Mouse (Mus musculus) neural tube, embryonic 15.5 days (tissue): ENCODE results near the gene Thrb. TPM values are rescaled to one million over a fixed set of nuclear protein-coding genes. Genes with fewer than 3 reads are reported as not detected.

Experiments
- ATAC-seq: fragments of 200-750 bp; cut with Nextera tagmentation; 2 replicates; pipeline ENCODE4 v1.8.0; 2017; ENCODE audit warnings: mild to moderate bottlenecking, moderate TSS enrichment, moderate library complexity; ENCODE audit not compliant: low FRiP score
- H3K27ac ChIP-seq: fragments of 300-500 bp; sonication (generic); replicated peaks from 2 replicates; pipeline ENCODE4 v1.5.1; 2015; ENCODE audit warnings: mild to moderate bottlenecking, inconsistent platforms
- H3K27me3 ChIP-seq: fragments of 300-500 bp; sonication (generic); replicated peaks from 2 replicates; pipeline ENCODE4 v1.6.1; 2015; ENCODE audit warnings: inconsistent platforms
- H3K36me3 ChIP-seq: fragments of 300-500 bp; sonication (generic); 2 replicates; pipeline ENCODE4 v1.6.1; 2015; ENCODE audit warnings: inconsistent platforms
- H3K4me1 ChIP-seq: fragments of 300-500 bp; sonication (generic); 2 replicates; pipeline ENCODE4 v1.6.1; 2015; ENCODE audit warnings: inconsistent platforms
- H3K4me2 ChIP-seq: fragments of 300-500 bp; sonication (generic); 2 replicates; pipeline ENCODE4 v1.6.1; 2015; ENCODE audit warnings: inconsistent platforms, mild to moderate bottlenecking, moderate library complexity
- H3K4me3 ChIP-seq: fragments of 300-500 bp; sonication (generic); replicated peaks from 2 replicates; pipeline ENCODE4 v1.5.1; 2015; ENCODE audit warnings: mild to moderate bottlenecking, inconsistent platforms
- H3K9ac ChIP-seq: fragments of 300-500 bp; sonication (generic); replicated peaks from 2 replicates; pipeline ENCODE4 v1.6.1; 2015; ENCODE audit warnings: mild to moderate bottlenecking, inconsistent platforms
- H3K9me3 ChIP-seq: fragments of 300-500 bp; sonication (generic); replicated peaks from 2 replicates; pipeline ENCODE4 v1.6.1; 2016; ENCODE audit warnings: inconsistent platforms
- WGBS: fragments of 180-500 bp; shearing (Covaris S2); methylation state at CpG from one replicate; pipeline ENCODE4 v1.1.7; 2015; ENCODE audit warnings: mixed read lengths; 5-methylcytosine and 5-hydroxymethylcytosine counted together
- polyA plus RNA-seq: library from polyadenylated mRNA; unstranded; fragments of >200 nt; fragmentation: Nextera tagmentation; extraction: Ambion mirVana; gene quantifications from 2 replicates; pipeline ENCODE4 v1.2.1, GENCODE M21; 2015

The Thrb gene
- polyA plus RNA-seq, 1 experiment from 2014 or later = 1.0 TPM

- no peak overlapping the region for H3K4me3 ChIP-seq
- H3K4me2 ChIP-seq = no peak overlapping the region
- H3K9me3 ChIP-seq = no peaks in the 10 kb centered on the region
- no peak overlapping the region for H3K27ac ChIP-seq
- H3K4me1 ChIP-seq = no peaks in the 10 kb centered on the region
- no peaks in the 10 kb centered on the region for H3K27me3 ChIP-seq
- H3K36me3 ChIP-seq = no peaks in the 10 kb centered on the region
- ATAC-seq = no peak
- H3K9ac ChIP-seq = no peak overlapping the region
- 73% methylated on average over 1 of the region's 1 CpGs for WGBS
Observed at GRCm38 (mm10) chr14:17975786-17976185, 315.7 kb downstream of the Thrb start.

DNA sequence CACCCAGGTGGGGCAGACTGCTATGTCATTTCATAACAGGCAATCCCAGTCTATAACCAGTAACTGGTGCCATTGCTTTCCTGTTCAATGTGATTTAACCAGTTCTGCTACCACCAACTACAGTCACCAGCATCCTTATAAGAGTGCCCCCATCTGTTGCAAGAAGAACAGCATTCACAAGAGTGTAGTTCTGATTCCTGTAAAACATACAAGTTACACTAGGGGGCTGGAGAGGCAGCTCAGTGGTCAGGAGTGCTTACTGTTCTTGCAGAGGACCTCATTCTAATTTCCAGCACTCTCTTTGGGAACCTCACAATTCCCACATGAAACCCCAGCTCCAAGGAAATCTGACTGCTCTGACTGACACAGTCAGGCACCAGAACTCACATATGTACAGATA lies 318.2 kb downstream of the Thrb start:
- Histone ChIP-seq H3K4me3 (no peak overlapping the region), H3K4me2 (no peak overlapping the region), H3K9me3 (no peaks in the 10 kb centered on the region), H3K27ac (no peak overlapping the region), H3K9ac (no peak overlapping the region), H3K36me3 (no peaks in the 10 kb centered on the region), H3K4me1 (no peaks in the 10 kb centered on the region), H3K27me3 (no peaks in the 10 kb centered on the region)
- ATAC-seq = no peak

DNA sequence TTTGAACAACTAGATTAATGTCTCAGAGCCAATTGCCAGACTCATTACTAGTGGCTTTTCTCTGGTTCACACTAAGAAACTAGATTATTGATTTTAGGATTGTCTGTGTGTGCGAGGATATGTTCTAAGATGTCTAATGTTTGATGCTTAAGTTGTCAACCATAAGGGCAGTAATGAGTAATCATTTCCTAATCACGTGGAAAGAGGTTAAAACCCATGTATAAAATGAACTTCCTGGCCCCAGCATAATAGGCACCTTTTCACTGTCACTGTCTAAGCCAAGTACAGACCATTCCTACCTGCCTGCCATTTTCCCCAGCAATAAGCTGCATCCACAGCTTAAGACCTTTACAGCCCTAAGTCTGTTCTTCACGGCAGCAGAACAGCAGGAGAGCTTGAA lies 321.2 kb downstream of the Thrb start:
- no peak overlapping the region for H3K4me2 ChIP-seq
- H3K27ac ChIP-seq = no peak overlapping the region
- H3K36me3 ChIP-seq = no peaks in the 10 kb centered on the region
- no peak for ATAC-seq
- 80% methylated on average over 3 of the region's 3 CpGs for WGBS
- H3K4me1 ChIP-seq = no peaks in the 10 kb centered on the region
- no peaks in the 10 kb centered on the region for H3K27me3 ChIP-seq
- H3K4me3 ChIP-seq = no peak overlapping the region
- H3K9me3 ChIP-seq = no peaks in the 10 kb centered on the region
- H3K9ac ChIP-seq = no peak overlapping the region

- WGBS = 89% methylated on average over 5 of the region's 5 CpGs
- Histone ChIP-seq H3K27ac (no peak overlapping the region), H3K9me3 (no peaks in the 10 kb centered on the region)
Observed at GRCm38 (mm10) chr14:17982017-17982416, 322.0 kb downstream of the Thrb start.

DNA sequence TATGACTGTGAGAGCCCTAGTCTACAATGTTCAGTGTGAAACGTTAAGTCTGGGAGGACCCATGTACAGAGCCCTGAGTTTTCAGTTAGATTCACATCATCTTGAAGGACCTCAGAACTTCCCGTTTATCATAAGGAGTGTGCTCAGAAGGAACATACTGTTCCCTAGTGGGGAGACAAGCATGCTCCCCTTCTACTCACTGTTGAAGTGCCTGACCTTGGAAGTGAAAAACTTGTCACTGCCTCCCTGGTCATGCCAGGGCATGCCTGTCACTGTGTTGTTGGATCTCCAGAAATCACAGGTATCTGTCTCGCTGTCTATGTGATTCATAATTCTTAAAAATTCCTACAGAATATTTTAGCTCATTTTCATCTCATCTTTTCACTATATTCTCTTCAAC lies 323.3 kb downstream of the Thrb start:
- H3K9me3 ChIP-seq = no peaks in the 10 kb centered on the region
- H3K36me3 ChIP-seq = no peaks in the 10 kb centered on the region
- 87% methylated on average over 3 of the region's 3 CpGs for WGBS
- H3K9ac ChIP-seq = no peak overlapping the region
- no peak overlapping the region for H3K4me3 ChIP-seq
- no peak for ATAC-seq
- H3K27ac ChIP-seq = no peak overlapping the region
- H3K4me2 ChIP-seq = no peak overlapping the region
- H3K4me1 ChIP-seq = no peaks in the 10 kb centered on the region
- H3K27me3 ChIP-seq = no peaks in the 10 kb centered on the region

More at GRCm38 (mm10) chr14:17982017-17982416, 322.0 kb downstream of the Thrb start:
- H3K4me3 ChIP-seq = no peak overlapping the region
- H3K9ac ChIP-seq = no peak overlapping the region
- H3K4me2 ChIP-seq = no peak overlapping the region
- ATAC-seq = no peak
- no peaks in the 10 kb centered on the region for H3K27me3 ChIP-seq
- no peaks in the 10 kb centered on the region for H3K4me1 ChIP-seq
- H3K36me3 ChIP-seq = no peaks in the 10 kb centered on the region

DNA sequence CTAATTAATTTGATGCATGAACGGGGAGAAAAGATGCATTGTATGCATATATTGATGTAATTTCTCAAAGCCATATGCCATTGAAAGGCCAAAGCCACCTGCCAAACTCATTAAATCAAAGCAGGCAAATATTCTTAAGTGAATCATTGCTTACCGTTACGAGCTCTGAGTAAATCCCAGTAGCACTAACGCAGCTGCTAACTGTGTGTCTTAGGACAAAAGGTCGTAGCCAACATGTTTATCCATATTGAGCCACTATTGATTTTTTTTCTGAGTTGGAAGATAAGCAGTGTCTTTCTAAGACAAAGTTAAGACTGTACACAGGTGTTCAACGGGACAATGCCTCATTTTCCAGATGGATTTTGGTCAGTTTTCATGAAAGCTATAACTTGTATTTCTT lies 323.8 kb downstream of the Thrb start:
- no peak overlapping the region for H3K4me2 ChIP-seq
- no peaks in the 10 kb centered on the region for H3K9me3 ChIP-seq
- no peak overlapping the region for H3K9ac ChIP-seq
- 64% methylated on average over 6 of the region's 6 CpGs for WGBS
- H3K36me3 ChIP-seq = no peaks in the 10 kb centered on the region
- no peak for ATAC-seq
- no peak overlapping the region for H3K4me3 ChIP-seq
- H3K27me3 ChIP-seq = no peaks in the 10 kb centered on the region
- no peaks in the 10 kb centered on the region for H3K4me1 ChIP-seq
- H3K27ac ChIP-seq = no peak overlapping the region

DNA sequence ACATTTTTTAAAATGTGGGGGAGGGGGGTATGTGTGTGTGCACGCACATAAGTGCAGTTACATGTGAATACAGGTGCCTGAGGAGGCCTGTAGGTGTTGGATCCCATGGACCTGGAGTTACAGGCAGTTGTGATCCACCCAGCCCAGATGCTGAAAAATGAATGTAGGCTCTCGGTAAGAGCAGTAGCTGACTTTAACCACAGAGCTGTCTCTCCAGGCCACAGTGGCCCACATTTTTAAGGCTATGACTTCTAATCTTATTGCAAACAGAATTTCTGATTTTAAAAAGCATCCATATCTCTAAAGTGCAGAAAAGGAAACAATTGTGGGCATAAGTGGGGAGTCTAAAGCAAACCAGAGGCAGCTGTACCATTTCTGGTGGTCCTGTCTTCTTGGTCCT lies 328.5 kb downstream of the Thrb start:
- no peak for ATAC-seq
- H3K4me2 ChIP-seq = no peak overlapping the region
- no peaks in the 10 kb centered on the region for H3K9me3 ChIP-seq
- WGBS = 93% methylated on average over 2 of the region's 2 CpGs
- H3K4me1 ChIP-seq = no peaks in the 10 kb centered on the region
- no peaks in the 10 kb centered on the region for H3K27me3 ChIP-seq
- H3K4me3 ChIP-seq = no peak overlapping the region
- H3K27ac ChIP-seq = no peak overlapping the region
- no peaks in the 10 kb centered on the region for H3K36me3 ChIP-seq
- H3K9ac ChIP-seq = no peak overlapping the region

DNA sequence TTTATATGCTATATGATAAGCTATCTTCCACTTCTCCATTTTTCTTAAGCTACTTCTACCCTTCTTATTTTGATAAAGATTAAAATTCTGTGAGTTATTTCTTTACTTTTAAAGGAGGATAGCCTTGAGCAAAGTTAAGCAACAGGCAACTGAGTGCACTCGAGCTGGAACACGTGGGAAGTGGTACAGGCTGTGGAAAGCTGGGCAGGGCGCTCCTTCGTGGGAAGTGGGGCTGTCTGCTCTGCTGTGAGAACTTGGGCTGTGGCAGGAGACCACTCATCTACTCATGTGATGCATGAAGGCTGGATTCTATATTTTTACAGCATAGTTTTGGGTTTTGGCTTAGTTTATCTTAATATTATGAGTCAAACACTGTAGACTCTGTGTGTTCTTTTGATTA lies 329.1 kb downstream of the Thrb start:
- 89% methylated on average over 4 of the region's 4 CpGs for WGBS
- Histone ChIP-seq H3K4me2 (no peak overlapping the region), H3K9ac (no peak overlapping the region), H3K27me3 (no peaks in the 10 kb centered on the region), H3K27ac (no peak overlapping the region), H3K4me1 (no peaks in the 10 kb centered on the region), H3K9me3 (no peaks in the 10 kb centered on the region), H3K36me3 (no peaks in the 10 kb centered on the region), H3K4me3 (no peak overlapping the region)
- no peak for ATAC-seq

DNA sequence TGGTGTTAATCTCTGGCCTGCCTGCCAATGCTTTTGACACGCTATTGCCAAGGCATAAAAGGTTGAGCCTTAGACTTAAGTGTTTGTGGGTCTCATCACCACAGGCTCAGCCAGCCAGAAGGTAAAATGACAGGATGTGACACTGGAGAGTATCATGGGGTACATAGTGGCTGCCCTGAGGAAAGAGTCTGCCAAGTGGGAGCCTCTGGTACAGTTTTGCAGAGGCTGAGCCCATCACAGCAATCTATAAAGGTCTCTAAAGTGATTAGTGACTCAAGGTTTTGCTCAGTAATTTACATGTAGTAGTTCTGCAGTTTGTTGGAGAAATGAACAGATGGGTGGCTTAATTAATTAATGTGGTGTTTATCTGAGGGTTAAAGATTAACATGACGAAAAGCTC lies 330.1 kb downstream of the Thrb start:
- Histone ChIP-seq H3K36me3 (no peaks in the 10 kb centered on the region), H3K4me1 (no peaks in the 10 kb centered on the region), H3K27ac (no peak overlapping the region), H3K9ac (no peak overlapping the region), H3K9me3 (no peaks in the 10 kb centered on the region), H3K4me2 (no peak overlapping the region), H3K27me3 (no peaks in the 10 kb centered on the region), H3K4me3 (no peak overlapping the region)
- no peak for ATAC-seq
- WGBS = 76% methylated on average over 2 of the region's 2 CpGs

DNA sequence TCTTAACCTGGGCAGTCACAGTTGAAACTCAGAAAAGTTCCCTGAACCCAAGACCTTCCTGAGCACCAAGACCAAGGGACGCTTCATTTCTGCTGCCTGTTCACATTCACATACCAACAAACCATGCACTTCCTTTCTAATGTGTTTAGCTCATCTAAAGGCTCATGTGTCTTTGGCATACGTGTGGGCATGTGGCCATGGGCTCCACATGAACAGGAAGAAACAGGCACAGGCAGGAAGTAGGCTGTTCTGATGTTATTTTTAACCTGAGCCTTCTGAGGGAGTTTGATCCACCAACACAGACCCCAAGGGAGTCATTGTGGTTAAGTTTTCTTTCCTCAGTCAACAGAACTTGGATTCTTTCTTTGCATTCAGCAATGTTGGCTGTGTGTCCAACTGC lies 341.8 kb downstream of the Thrb start:
- Histone ChIP-seq H3K4me1 (no peaks in the 10 kb centered on the region), H3K36me3 (no peaks in the 10 kb centered on the region), H3K27me3 (no peaks in the 10 kb centered on the region), H3K9me3 (no peaks in the 10 kb centered on the region), H3K4me2 (no peak overlapping the region), H3K4me3 (no peak overlapping the region), H3K27ac (no peak overlapping the region), H3K9ac (no peak overlapping the region)
- no peak for ATAC-seq
- 75% methylated on average over 2 of the region's 2 CpGs for WGBS

DNA sequence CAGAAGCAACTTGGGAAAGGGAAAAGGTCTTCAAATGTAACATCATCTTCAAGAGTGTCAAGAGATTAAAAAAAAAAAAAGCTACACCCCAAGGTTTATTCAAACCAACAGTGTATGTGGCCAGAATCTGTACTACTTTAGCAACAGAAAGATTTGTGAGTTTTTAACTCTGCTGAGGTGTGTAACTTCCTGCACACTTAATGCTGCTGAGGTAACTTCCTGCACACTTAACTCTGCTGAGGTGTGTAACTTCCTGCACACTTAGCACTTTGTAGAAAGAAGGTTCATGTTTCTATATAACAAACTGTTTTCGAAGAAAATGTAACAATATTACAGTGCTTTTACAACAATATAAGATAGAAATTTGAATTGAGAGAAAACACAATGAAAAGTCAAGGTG lies 343.6 kb downstream of the Thrb start:
- Histone ChIP-seq H3K4me1 (no peaks in the 10 kb centered on the region), H3K27ac (no peak overlapping the region), H3K36me3 (no peaks in the 10 kb centered on the region), H3K9me3 (no peaks in the 10 kb centered on the region), H3K27me3 (no peaks in the 10 kb centered on the region), H3K4me2 (no peak overlapping the region), H3K9ac (no peak overlapping the region), H3K4me3 (no peak overlapping the region)
- ATAC-seq = no peak
- WGBS = 83% methylated on average over 1 of the region's 1 CpGs

- Histone ChIP-seq H3K9me3 (no peaks in the 10 kb centered on the region), H3K36me3 (no peaks in the 10 kb centered on the region), H3K4me2 (no peak overlapping the region), H3K9ac (no peak overlapping the region), H3K4me3 (no peak overlapping the region), H3K27ac (no peak overlapping the region), H3K27me3 (no peaks in the 10 kb centered on the region), H3K4me1 (no peaks in the 10 kb centered on the region)
- no peak for ATAC-seq
- WGBS = 91% methylated on average over 3 of the region's 3 CpGs
Observed at GRCm38 (mm10) chr14:18008524-18008923, 348.5 kb downstream of the Thrb start.

DNA sequence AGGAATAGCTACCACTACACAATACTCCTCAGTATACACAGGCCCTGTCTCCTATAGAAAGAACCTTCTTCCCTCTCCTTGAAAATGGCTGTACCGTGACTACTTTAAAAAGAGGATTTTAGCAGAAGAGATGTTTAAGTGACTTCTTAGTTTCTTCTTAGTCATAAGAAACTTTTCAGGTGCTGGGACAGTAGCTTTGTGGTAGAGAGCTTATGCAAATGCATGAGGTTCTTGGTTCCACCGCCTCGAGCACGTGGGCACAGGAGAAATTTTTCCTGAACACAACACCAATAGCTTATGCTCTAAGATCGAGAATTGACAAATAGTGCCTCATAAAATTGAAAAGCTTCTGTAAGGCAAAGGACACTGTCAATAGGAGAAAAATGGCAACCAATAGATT lies 356.5 kb downstream of the Thrb start:
- no peaks in the 10 kb centered on the region for H3K36me3 ChIP-seq
- no peaks in the 10 kb centered on the region for H3K9me3 ChIP-seq
- WGBS = 89% methylated on average over 5 of the region's 5 CpGs
- ATAC-seq = no peak
- H3K9ac ChIP-seq = no peak overlapping the region
- H3K4me2 ChIP-seq = no peak overlapping the region
- H3K4me1 ChIP-seq = no peaks in the 10 kb centered on the region
- H3K4me3 ChIP-seq = no peak overlapping the region
- H3K27ac ChIP-seq = no peak overlapping the region
- no peaks in the 10 kb centered on the region for H3K27me3 ChIP-seq
